Mouse (Mus musculus) forebrain, postnatal 0 days (tissue): ENCODE measurements around the gene Wnt16. TPM values are rescaled to one million over a fixed set of nuclear protein-coding genes. Genes with fewer than 3 reads are reported as not detected.

Experiments
- ATAC-seq: fragments of 200-750 bp; cut with Nextera tagmentation; 2 replicates; pipeline ENCODE4 v1.8.0; 2017; ENCODE audit warnings: mild to moderate bottlenecking, moderate library complexity
- DNase-seq: peaks from one replicate; pipeline ENCODE4 v3.0.0-alpha.2; 2015
- H3K27ac ChIP-seq: fragments of 300-500 bp; sonication (generic); 2 replicates; pipeline ENCODE4 v1.5.1; 2014; ENCODE audit warnings: low read depth, mild to moderate bottlenecking, antibody characterized with exemption, low read length, moderate library complexity, mixed read lengths
- H3K27me3 ChIP-seq: fragments of 300-500 bp; sonication (generic); 2 replicates; pipeline ENCODE4 v1.6.1; 2014; ENCODE audit warnings: mild to moderate bottlenecking, low read length, mixed read lengths; ENCODE audit not compliant: insufficient read depth
- H3K36me3 ChIP-seq: fragments of 300-500 bp; sonication (generic); 2 replicates; pipeline ENCODE4 v1.6.1; 2014; ENCODE audit warnings: mild to moderate bottlenecking, moderate library complexity; ENCODE audit not compliant: insufficient read depth
- H3K4me1 ChIP-seq: fragments of 300-500 bp; sonication (generic); 2 replicates; pipeline ENCODE4 v1.6.1; 2014; ENCODE audit warnings: antibody characterized with exemption; ENCODE audit not compliant: insufficient read depth
- H3K4me2 ChIP-seq: fragments of 300-500 bp; sonication (generic); 2 replicates; pipeline ENCODE4 v1.6.1; 2014; ENCODE audit warnings: low read depth, mild to moderate bottlenecking, moderate library complexity
- H3K4me3 ChIP-seq: fragments of 300-500 bp; sonication (generic); 2 replicates; pipeline ENCODE4 v1.5.1; 2014; ENCODE audit warnings: low read depth, low read length, mixed read lengths
- H3K9ac ChIP-seq: fragments of 300-500 bp; sonication (generic); 2 replicates; pipeline ENCODE4 v1.6.1; 2014; ENCODE audit warnings: mild to moderate bottlenecking
- H3K9me3 ChIP-seq: fragments of 300-500 bp; sonication (generic); 2 replicates; pipeline ENCODE4 v1.6.1; 2016; ENCODE audit warnings: low read length
- CTCF ChIP-seq: sonication (generic); IDR thresholded peaks from 2 replicates; pipeline ENCODE4 v1.5.1; 2016; ENCODE audit warnings: antibody characterized with exemption, control low read depth, low read depth
- WGBS: fragments of 180-500 bp; shearing (Covaris S2); extraction: QIAGEN DNeasy Blood & Tissue Kit; methylation state at CpG from one replicate; pipeline ENCODE4 v1.1.7; 2014; 5-methylcytosine and 5-hydroxymethylcytosine counted together
- polyA plus RNA-seq: library from polyadenylated mRNA; unstranded; fragments of >200 nt; fragmentation: Nextera tagmentation; extraction: Ambion mirVana; gene quantifications from 2 replicates; pipeline ENCODE4 v1.2.1, GENCODE M21; 2015
- total RNA-seq: library from RNA; depleted of rRNA; stranded (reverse); fragments of >200 nt; gene quantifications from 2 replicates; pipeline ENCODE4 v1.2.3, GENCODE M21; 2014

Gene Wnt16
- total and polyA plus RNA-seq, 2 experiments from 2014 or later = 0.34 to 1.1 TPM

DNA sequence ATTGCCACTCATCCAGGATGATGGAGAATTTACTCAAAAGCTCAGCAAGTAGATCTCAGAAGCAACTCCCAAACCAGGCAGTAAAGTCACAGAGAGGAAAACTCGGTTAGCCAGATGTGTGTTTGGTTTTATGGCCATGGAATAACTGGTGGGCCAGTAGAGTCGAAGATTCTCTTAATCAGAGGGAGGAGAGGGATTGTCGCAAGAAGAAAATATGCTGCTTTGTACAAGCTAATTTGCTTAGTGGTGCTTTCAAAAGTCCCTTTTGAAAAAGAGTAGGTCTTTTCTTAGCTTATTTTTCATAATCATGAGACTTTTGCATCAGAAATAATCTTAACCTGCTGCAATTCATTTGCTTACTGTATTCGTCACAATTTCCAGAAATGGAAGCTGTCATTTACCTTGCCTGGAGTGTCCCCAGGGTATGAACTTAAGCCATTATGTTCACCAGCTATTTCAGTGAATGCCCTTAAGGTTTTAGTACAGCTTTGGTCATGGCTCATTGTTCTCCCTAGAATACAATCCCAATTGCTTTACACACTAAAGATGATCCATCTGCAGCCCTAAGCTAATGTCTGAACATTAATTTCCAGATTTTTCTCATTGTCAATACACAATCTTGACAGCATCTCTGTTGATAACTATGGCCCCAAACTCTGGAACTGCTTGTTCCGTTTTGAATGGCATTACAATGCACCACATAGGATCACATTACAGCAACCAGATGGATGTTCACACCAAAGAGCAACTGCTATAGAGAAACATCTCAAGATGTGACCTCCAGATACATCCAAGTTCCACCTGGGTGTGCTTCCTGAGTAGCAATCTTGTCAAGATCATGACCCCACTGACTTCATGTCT is 20.0 kb upstream of the Wnt16 start:
- TF ChIP-seq CTCF = no peak
- Histone ChIP-seq H3K27ac (no peak overlapping the region), H3K4me3 (no peak overlapping the region), H3K9ac (no peak overlapping the region), H3K27me3 (no peaks in the 10 kb centered on the region), H3K9me3 (no peaks in the 10 kb centered on the region), H3K4me2 (no peak overlapping the region), H3K36me3 (no peaks in the 10 kb centered on the region), H3K4me1 (no peaks in the 10 kb centered on the region)
- DNase-seq (no peak), ATAC-seq (no peak)
- WGBS = 81% methylated on average over 5 of the region's 5 CpGs

GRCm38 (mm10) chr6:22268677-22269076 is 19.4 kb upstream of the Wnt16 start:
- H3K36me3 ChIP-seq = no peaks in the 10 kb centered on the region
- ATAC-seq (no peak), DNase-seq (no peak)
- H3K4me2 ChIP-seq = no peak overlapping the region
- H3K4me3 ChIP-seq = no peak overlapping the region
- H3K27me3 ChIP-seq = no peaks in the 10 kb centered on the region
- no peak for TF ChIP-seq CTCF
- no peak overlapping the region for H3K27ac ChIP-seq
- no peaks in the 10 kb centered on the region for H3K4me1 ChIP-seq
- H3K9ac ChIP-seq = no peak overlapping the region
- H3K9me3 ChIP-seq = no peaks in the 10 kb centered on the region

DNA sequence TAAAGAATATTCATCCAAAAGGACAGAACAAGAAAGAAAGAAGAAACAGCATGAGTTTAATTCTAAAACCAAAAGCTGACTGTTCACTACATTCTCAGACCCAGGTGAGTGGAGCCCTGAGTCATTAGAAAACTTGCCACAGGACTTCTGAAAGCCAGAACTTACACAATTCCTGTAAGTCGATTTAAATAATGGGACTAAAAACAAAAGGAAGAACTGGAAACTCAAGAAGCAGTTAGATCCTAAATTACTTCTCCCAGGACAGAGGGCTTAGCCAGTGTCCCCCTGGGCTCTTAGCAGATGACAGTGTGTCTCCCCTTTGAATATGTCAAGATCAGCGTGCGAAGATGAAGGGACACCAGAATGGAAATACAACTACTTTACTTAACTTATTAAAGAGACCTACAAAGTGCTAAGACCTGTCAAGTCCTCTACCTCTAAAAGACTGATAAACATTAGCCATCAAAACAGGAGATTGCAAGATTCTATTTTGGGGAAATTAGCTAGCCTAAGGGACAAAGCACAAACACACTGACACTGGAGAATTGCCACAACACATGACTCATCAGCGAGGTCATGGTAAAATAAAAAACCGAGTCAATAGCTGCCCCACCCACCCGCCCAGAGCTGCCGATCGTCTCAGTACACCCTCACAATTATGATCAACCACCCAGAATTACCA is 18.0 kb upstream of the Wnt16 start:
- Histone ChIP-seq H3K36me3 (no peaks in the 10 kb centered on the region), H3K4me3 (no peak overlapping the region), H3K27me3 (no peaks in the 10 kb centered on the region), H3K9ac (no peak overlapping the region), H3K27ac (no peak overlapping the region), H3K4me2 (no peak overlapping the region), H3K4me1 (no peaks in the 10 kb centered on the region), H3K9me3 (no peaks in the 10 kb centered on the region)
- ATAC-seq = no peak
- WGBS = 56% methylated on average over 8 of the region's 8 CpGs
- TF ChIP-seq CTCF = no peak
- DNase-seq = no peak

DNA sequence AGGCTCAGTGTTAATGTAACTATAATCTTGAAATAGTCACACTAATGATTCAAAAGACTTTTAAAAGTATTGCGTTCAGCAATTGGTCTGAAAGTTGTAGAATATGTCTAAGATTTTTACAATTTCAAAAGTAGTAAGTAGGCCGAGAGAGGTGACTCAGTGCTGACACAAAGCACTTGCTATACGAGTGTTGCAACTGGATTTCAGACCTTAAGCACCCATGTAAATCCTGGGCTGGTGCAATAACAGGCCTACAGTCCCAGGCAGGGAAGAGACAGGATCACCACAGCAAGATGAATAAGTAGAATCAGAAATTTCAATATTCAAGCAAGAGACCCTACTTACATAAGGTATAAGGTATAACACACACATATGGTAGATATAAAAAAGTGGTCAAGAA is 10.1 kb upstream of the Wnt16 start:
- TF ChIP-seq CTCF = no peak
- Histone ChIP-seq H3K27me3 (no peaks in the 10 kb centered on the region), H3K4me1 (no peaks in the 10 kb centered on the region), H3K36me3 (no peaks in the 10 kb centered on the region), H3K9ac (no peak overlapping the region), H3K27ac (no peak overlapping the region), H3K4me3 (no peak overlapping the region), H3K4me2 (no peak overlapping the region), H3K9me3 (no peaks in the 10 kb centered on the region)
- no peak for DNase-seq
- WGBS = 92% methylated on average over 3 of the region's 3 CpGs
- no peak for ATAC-seq

DNA sequence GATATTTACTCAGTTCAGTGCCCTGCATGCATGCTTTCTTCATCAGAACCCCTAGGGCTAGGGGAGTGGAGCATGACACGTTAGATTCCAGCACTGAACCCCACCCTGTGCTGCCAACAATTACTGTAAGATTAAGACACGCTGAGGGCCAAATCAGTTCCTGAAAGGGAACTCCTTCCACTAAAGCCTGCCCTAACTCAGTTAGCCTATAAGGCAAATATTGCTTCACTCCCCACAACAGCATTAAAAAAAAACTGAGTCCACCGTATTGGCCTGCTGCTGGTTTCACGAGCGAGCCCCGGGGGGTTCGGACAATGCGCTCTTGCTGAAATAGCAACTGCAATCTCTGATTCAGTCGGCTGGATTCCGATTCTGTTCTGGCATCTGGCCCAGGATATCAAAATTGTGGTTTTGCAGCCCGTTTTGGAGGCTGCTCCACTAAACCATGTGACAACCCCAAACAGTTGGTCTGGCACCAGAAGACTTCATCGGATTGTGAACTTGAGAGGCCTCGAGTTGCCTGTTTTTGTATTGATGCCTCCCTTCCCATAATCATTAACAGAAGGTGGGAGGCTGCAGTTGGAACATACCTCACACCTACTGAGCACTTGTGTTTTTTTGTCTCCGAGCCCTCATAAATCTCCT is 7.7 kb upstream of the Wnt16 start:
- H3K4me3 ChIP-seq = no peak overlapping the region
- no peaks in the 10 kb centered on the region for H3K4me1 ChIP-seq
- H3K9ac ChIP-seq = no peak overlapping the region
- no peak for TF ChIP-seq CTCF
- 39% methylated on average over 14 of the region's 14 CpGs for WGBS
- ATAC-seq (peak; percentile 40), DNase-seq (peak; percentile 47)
- no peaks in the 10 kb centered on the region for H3K27me3 ChIP-seq
- H3K27ac ChIP-seq = no peak overlapping the region
- H3K9me3 ChIP-seq = no peaks in the 10 kb centered on the region
- H3K4me2 ChIP-seq = 0 out of 2 replicates have a peak overlapping the region, but pooled peaks have one; percentile 14
- no peaks in the 10 kb centered on the region for H3K36me3 ChIP-seq

DNA sequence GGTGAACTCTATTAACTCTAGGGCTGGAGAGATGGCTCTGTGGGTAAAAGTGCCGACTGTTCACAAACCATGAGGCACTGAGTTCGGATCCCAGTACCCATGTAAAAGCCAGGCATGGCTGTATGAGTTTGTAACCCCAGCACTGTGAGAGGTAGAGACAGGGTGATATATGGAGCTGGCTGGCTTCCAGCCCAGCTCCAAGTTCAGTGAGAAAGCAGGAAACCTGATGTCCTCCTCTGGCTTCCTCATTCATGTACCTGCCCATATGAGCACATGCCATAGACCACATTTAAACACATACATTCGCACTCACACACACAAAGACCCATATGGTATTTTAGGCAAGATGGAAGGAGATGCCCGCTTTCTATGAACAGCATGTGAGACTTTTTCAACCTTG is 5.6 kb upstream of the Wnt16 start:
- TF ChIP-seq CTCF = no peak
- Histone ChIP-seq H3K4me1 (no peaks in the 10 kb centered on the region), H3K4me3 (no peak overlapping the region), H3K27me3 (peaks cover 4% of the 10 kb centered on the region; the same call in 1 of the 2 replicates), H3K4me2 (no peak overlapping the region), H3K9ac (no peak overlapping the region), H3K27ac (no peak overlapping the region), H3K36me3 (no peaks in the 10 kb centered on the region), H3K9me3 (no peaks in the 10 kb centered on the region)
- WGBS = 96% methylated on average over 4 of the region's 4 CpGs
- ATAC-seq (no peak), DNase-seq (no peak)
